Mouse (Mus musculus) liver, embryonic 14.5 days (tissue): ENCODE measurements around the gene Derl2. TPM values are rescaled to one million over a fixed set of nuclear protein-coding genes. Genes with fewer than 3 reads are reported as not detected.
A peak's percentile ranks its signal among the peaks of the same experiment; 100 is the strongest.

Experiments
- ATAC-seq: fragments of 200-750 bp; cut with Nextera tagmentation; 2 replicates; pipeline ENCODE4 v1.8.0; 2017; ENCODE audit warnings: moderate number of reproducible peaks, mild to moderate bottlenecking, moderate library complexity; ENCODE audit not compliant: insufficient read depth
- DNase-seq, 3 experiments: peaks; one replicate each; pipeline ENCODE4 v3.0.0-alpha.2; 2012 to 2013; ENCODE audit warnings: low read depth in 3 of 3, low spot score in 3 of 3
- H3K27ac ChIP-seq: fragments of 300-500 bp; sonication (generic); 2 replicates; pipeline ENCODE4 v1.5.1; 2014; ENCODE audit warnings: moderate library complexity, mild to moderate bottlenecking, control low read depth, inconsistent platforms
- H3K27me3 ChIP-seq: fragments of 300-500 bp; sonication (generic); 2 replicates; pipeline ENCODE4 v1.6.1; 2014; ENCODE audit warnings: mild to moderate bottlenecking, low read length, moderate library complexity; ENCODE audit not compliant: control insufficient read depth, insufficient read depth
- H3K36me3 ChIP-seq: fragments of 300-500 bp; sonication (generic); replicated peaks from 2 replicates; pipeline ENCODE4 v1.6.1; 2014; ENCODE audit warnings: low read depth; ENCODE audit not compliant: control insufficient read depth, insufficient read depth
- H3K4me1 ChIP-seq, 2 experiments: fragments of 200-500 bp in 1 of 2; fragments of 300-500 bp in 1 of 2; sonication (generic) in 1 of 2; replicated peaks; 2 replicates each; pipeline ENCODE4 v1.6.1; 2012 to 2014; ENCODE audit warnings: antibody characterized with exemption in 1 of 2, inconsistent platforms in 1 of 2, low read length in 1 of 2; ENCODE audit not compliant: control insufficient read depth in 2 of 2, insufficient read depth in 2 of 2
- H3K4me2 ChIP-seq: fragments of 300-500 bp; sonication (generic); 2 replicates; pipeline ENCODE4 v1.6.1; 2014; ENCODE audit warnings: low read depth, mild to moderate bottlenecking, control low read depth, moderate library complexity
- H3K4me3 ChIP-seq, 2 experiments: fragments of 200-500 bp in 1 of 2; fragments of 300-500 bp in 1 of 2; sonication (generic) in 1 of 2; 2 replicates each; pipeline ENCODE4 v1.5.1; 2012 to 2014; ENCODE audit warnings: low read depth in 2 of 2, low read length in 2 of 2, mild to moderate bottlenecking in 2 of 2, control low read depth in 1 of 2, inconsistent platforms in 1 of 2, moderate library complexity in 1 of 2; ENCODE audit not compliant: insufficient read depth in 1 of 2
- H3K9ac ChIP-seq: fragments of 300-500 bp; sonication (generic); replicated peaks from 2 replicates; pipeline ENCODE4 v1.6.1; 2014; ENCODE audit warnings: mild to moderate bottlenecking, control low read depth, moderate library complexity
- H3K9me3 ChIP-seq: fragments of 300-500 bp; sonication (generic); 2 replicates; pipeline ENCODE4 v1.6.1; 2016; ENCODE audit warnings: low read length, mixed read lengths; ENCODE audit not compliant: control insufficient read depth
- CTCF ChIP-seq: IDR thresholded peaks from 2 replicates; pipeline ENCODE4 v1.5.1; 2016; ENCODE audit warnings: antibody characterized with exemption, low read depth, control low read depth
- EP300 ChIP-seq: IDR thresholded peaks from 2 replicates; pipeline ENCODE4 v1.6.1; 2016; ENCODE audit warnings: antibody characterized with exemption, low read depth
- WGBS: fragments of 180-500 bp; shearing (Covaris S2); extraction: QIAGEN DNeasy Blood & Tissue Kit; methylation state at CpG from one replicate; pipeline ENCODE4 v1.1.7; 2014; ENCODE audit not compliant: insufficient replicate concordance; 5-methylcytosine and 5-hydroxymethylcytosine counted together
- polyA plus RNA-seq, 2 experiments: library from polyadenylated mRNA; depleted of rRNA in 1 of 2; stranded (reverse) in 1 of 2; unstranded in 1 of 2; fragments of >200 nt; fragmentation: Nextera tagmentation in 1 of 2; extraction: Ambion mirVana in 1 of 2; gene quantifications; 2 replicates each; pipeline versions ENCODE4 v1.2.1 to v1.2.3; 2012 to 2014

The Derl2 gene
- polyA plus RNA-seq, 2 experiments, result 10.4 to 35.7 TPM

GRCm38 (mm10) chr11:71017051-71017450 lies 2.6 kb downstream of the Derl2 start:
- H3K27me3 ChIP-seq, result no peaks in the 10 kb centered on the region
- 61% methylated on average over 1 of the region's 1 CpGs for WGBS
- TF ChIP-seq CTCF, result no peak
- no peak for TF ChIP-seq EP300
- H3K27ac ChIP-seq, result no peak overlapping the region
- H3K36me3 ChIP-seq, result peaks cover 15% of the 10 kb centered on the region
- peak overlapping the region; percentile 93 for H3K4me2 ChIP-seq
- H3K9ac ChIP-seq, result no peak overlapping the region; the same call in 1 of the 2 replicates
- no peak overlapping the region for H3K4me3 ChIP-seq
- peaks cover 10 to 19% of the 10 kb centered on the region in 2 experiments for H3K4me1 ChIP-seq
- DNase-seq (no peak), ATAC-seq (no peak)
- no peaks in the 10 kb centered on the region for H3K9me3 ChIP-seq

DNA sequence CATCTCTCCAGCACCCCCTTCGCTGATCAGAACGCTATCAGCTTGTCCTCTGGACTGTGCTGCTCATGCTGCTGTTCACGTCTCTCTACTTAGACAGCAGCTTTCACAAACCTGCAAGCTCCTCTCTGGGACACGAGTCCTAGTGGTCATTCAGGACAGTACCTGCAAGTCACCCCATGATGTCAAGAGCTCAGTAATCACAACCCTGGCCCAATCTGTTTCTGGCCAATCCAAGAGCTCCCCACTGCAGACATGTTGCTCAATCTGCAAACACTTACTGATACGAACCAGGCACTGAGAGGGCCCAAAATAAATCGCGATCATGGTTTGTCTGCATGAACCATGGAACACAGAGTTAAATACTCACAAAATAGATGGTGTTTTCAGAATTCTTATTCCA lies 6.9 kb downstream of the Derl2 start:
- H3K36me3 ChIP-seq, result peaks cover 38% of the 10 kb centered on the region
- WGBS, result 76% methylated on average over 7 of the region's 7 CpGs

DNA sequence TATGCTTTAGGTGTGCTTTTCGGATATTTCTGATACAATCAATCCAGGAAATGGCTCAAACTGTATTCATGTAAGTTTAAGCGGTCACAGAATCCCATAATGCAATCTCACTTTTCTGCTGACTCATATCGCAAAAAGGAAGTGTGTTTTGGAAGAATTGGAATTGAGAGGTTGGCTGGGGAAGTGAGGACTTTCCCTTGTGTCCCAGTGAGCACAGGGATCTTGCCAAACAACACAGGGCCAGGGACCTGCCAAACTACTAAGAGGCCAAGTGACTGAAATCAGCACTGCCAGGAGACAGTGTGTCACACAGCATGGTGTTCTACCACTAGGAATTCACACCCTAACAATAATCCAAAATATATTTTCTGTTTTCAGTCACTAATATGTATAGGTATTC lies 11.3 kb downstream of the Derl2 start:
- no peak for ATAC-seq

More for the DNA sequence above, 6.9 kb downstream of the Derl2 start:
- peak; percentile 29 to 38 (median 30) for DNase-seq
- H3K4me2 ChIP-seq, result no peak overlapping the region
- H3K4me3 ChIP-seq, result no peak overlapping the region
- no peaks in the 10 kb centered on the region for H3K9me3 ChIP-seq
- no peak for TF ChIP-seq EP300
- TF ChIP-seq CTCF, result 0 out of 2 replicates have a peak, but pooled peaks have one; percentile 22
- no peaks in the 10 kb centered on the region for H3K27me3 ChIP-seq
- no peak overlapping the region for H3K27ac ChIP-seq
- no peak overlapping the region for H3K9ac ChIP-seq
- peaks cover 2 to 7% of the 10 kb centered on the region in 2 experiments; a peak in 3 of 4 replicates for H3K4me1 ChIP-seq
- ATAC-seq, result peak; percentile 78

DNA sequence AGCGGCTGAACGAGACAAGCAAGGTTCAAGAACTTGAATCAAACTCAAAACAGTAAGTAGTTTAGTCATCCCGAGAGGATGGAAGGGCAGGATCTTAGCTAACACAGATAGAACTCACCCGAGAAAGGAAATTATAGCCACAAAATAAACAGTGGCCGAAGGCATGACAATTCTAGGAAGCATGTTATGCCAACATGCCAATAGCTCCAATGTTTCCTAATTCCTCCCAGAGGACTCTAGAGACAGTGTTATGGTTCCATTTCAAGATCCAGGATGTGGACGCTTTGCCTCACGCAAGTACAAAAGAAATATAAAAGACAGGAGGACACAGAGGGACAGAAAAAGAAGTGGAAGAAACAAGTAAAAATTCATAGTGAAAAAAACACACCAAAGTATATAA lies 11.8 kb downstream of the Derl2 start:
- H3K4me3 ChIP-seq, result no peak overlapping the region
- H3K36me3 ChIP-seq, result peaks cover 33% of the 10 kb centered on the region
- TF ChIP-seq CTCF (no peak), EP300 (no peak)
- 79% methylated on average over 7 of the region's 7 CpGs for WGBS
- H3K4me2 ChIP-seq, result no peak overlapping the region
- no peak overlapping the region for H3K27ac ChIP-seq
- no peaks in the 10 kb centered on the region for H3K9me3 ChIP-seq
- peaks cover 3% of the 10 kb centered on the region in 2 experiments for H3K4me1 ChIP-seq
- H3K9ac ChIP-seq, result no peak overlapping the region
- no peaks in the 10 kb centered on the region for H3K27me3 ChIP-seq
- DNase-seq (no peak), ATAC-seq (no peak)

More for the DNA sequence above, 11.3 kb downstream of the Derl2 start:
- no peak for TF ChIP-seq CTCF
- TF ChIP-seq EP300, result no peak
- Histone ChIP-seq H3K27me3 (no peaks in the 10 kb centered on the region), H3K27ac (no peak overlapping the region), H3K36me3 (peaks cover 35% of the 10 kb centered on the region), H3K9me3 (no peaks in the 10 kb centered on the region), H3K9ac (no peak overlapping the region), H3K4me2 (no peak overlapping the region), H3K4me3 (no peak overlapping the region), H3K4me1 (peaks cover 0 to 3% of the 10 kb centered on the region in 2 experiments; a peak in 3 of 4 replicates)
- DNase-seq, result no peak
- WGBS, result 76% methylated on average over 3 of the region's 3 CpGs

- H3K36me3 ChIP-seq, result peaks cover 26% of the 10 kb centered on the region
- H3K9ac ChIP-seq, result no peak overlapping the region
- no peaks in the 10 kb centered on the region for H3K9me3 ChIP-seq
- no peak overlapping the region for H3K27ac ChIP-seq
- DNase-seq (no peak), ATAC-seq (no peak)
- no peaks in the 10 kb centered on the region for H3K27me3 ChIP-seq
- 80% methylated on average over 6 of the region's 6 CpGs for WGBS
- H3K4me2 ChIP-seq, result no peak overlapping the region
- H3K4me1 ChIP-seq, result peaks cover 8 to 9% of the 10 kb centered on the region in 2 experiments
- H3K4me3 ChIP-seq, result no peak overlapping the region
- no peak for TF ChIP-seq CTCF
- TF ChIP-seq EP300, result no peak
Observed at GRCm38 (mm10) chr11:71007026-71007425, 12.6 kb downstream of the Derl2 start.
